Mouse (Mus musculus) ES-Bruce4 (cell line): Measurements from ENCODE around the gene Syngap1.

ENCODE experiments used
- CTCF ChIP-seq: IDR thresholded peaks from one replicate; pipeline ENCODE4 v1.8.1; 2011; ENCODE audit warnings: low read depth, low read length
- EP300 ChIP-seq: IDR thresholded peaks from 2 replicates; pipeline ENCODE4 v1.6.1; 2011; ENCODE audit warnings: low read depth, low read length; ENCODE audit not compliant: insufficient read depth
- POLR2A ChIP-seq: IDR thresholded peaks from one replicate; pipeline ENCODE4 v1.8.1; 2011; ENCODE audit warnings: low read length; ENCODE audit not compliant: insufficient read depth

- TF ChIP-seq CTCF (no peak), POLR2A (no peak), EP300 (no peak)
These were observed 8.1 kb downstream of the Syngap1 start for GRCm38 (mm10) chr17:26949051-26949577.
